Mouse (Mus musculus) kidney, adult 11 months (tissue): ENCODE measurements around the gene Zfp981.
"Not testable (repeated sequence)": the region's sequence is repeated elsewhere in the genome, so short reads cannot be mapped to it uniquely, and the experiment has no call there.

Source experiments
- DNase-seq: peaks from one replicate; pipeline ENCODE4 v3.0.0; 2022

Zfp981 gene

DNA sequence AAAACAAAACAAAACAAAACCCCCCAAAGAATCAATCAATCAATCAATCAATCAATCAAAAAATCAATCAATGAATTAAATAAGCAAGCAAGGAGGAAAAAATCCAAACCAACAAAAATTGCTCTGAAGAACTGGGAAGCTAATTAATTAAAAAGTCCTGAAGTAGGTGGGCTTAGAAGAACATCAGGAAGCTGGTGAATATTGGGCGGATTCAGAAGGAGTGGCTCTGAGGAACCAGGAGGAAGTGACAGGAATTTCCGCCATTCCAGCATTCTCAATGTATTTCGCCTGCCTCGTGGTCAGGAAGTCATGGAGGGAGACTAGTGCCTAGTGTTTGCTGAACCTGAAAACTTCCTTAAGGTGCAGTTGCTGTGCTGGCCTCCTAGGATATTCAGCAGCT lies at the start of gene Zfp981:
Gene Zfp981 (plus strand): TSS at position 301 of the 400 bp plus-strand sequence.
- DNase-seq = not testable (repeated sequence)

DNA sequence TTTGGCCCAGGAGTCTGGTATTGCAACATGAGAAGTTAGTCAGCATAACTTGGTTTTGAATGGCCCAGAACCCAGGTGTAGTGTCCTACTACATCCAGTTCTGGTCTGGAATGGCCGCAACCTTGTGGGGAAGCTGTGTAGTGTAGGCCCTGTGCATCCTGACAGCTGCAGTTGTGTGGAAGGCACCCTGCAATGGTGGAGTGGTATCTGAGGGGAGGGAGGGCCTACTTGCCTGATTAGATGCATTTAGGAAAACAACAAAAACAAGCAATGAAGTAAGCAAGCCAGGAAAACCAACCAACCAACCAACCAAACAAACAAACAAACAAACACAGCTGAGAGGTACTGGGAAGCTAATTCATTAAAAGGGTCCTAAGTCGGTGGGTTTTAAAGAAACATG lies 49.3 kb upstream of the Zfp981 start:
- not testable (repeated sequence) for DNase-seq

GRCm38 (mm10) chr4:146454170-146454569 lies 47.7 kb upstream of the Zfp981 start:
- not testable (repeated sequence) for DNase-seq

- DNase-seq = no peak
Observed at GRCm38 (mm10) chr4:146454896-146455295, 46.9 kb upstream of the Zfp981 start.

DNA sequence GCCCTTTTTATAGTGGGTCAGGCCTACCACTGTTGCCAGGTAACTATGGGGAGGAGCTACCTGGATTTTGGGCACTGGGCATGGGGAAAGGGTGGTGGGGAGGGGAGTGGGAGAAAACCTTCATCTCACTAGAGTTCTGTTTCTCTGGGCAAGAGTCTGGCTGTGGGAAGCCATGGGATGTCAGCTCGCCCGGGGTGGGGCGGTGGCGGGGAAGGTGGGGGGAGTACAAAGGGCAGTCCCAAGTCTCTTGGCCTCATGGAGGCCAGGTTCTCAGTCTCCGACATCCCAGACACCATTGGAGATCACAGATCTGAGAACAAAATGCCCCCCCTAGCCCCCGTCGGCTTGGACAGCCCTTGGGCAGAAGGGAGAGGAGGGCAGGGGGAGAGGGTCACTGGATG lies 46.5 kb upstream of the Zfp981 start:
- DNase-seq = no peak

GRCm38 (mm10) chr4:146456061-146456726 lies 45.6 kb upstream of the Zfp981 start:
- no peak for DNase-seq

- no peak for DNase-seq
Observed at GRCm38 (mm10) chr4:146457126-146457525, 44.7 kb upstream of the Zfp981 start.

DNA sequence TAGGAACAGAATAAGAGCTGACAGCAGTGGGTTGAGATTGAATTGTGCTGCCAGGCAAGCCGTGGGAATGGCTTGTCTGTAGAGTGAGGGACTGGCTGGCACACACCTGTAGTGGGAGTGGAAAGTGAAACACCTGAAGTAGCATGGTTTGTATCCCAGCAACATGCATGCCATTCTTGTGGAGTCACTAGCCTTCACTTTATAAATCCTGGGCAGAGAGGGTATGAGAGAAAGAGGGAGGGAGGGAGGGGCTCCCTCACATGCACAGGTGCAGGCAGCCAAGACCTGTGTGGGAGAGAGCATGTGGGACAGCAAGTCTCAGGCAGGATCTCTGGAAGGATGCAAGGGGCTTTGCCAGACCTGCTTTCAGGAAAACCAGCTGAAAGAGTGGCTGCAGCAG lies 44.1 kb upstream of the Zfp981 start:
- no peak for DNase-seq

- not testable (repeated sequence) for DNase-seq
Observed at GRCm38 (mm10) chr4:146459822-146460221, 42.0 kb upstream of the Zfp981 start.

DNA sequence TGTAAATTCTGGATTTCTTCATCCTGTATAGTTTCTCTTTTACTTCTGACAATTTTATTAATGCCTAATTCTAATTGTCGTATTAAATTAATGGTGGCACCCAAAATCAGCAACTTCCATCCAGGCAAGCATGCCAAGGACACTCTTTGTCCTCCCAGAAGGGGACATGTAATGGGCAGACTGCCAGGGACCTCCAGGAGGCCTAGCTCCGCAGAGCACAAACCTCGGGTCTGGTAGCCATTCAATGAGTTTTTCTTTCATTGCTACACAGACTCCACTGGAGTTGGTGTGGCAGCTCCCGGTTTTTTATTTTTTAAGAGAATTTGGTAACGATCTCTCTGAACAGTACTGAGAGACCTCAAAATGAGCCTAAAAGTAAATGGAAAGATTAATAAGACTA lies 41.1 kb upstream of the Zfp981 start:
- DNase-seq = not testable (repeated sequence)

DNA sequence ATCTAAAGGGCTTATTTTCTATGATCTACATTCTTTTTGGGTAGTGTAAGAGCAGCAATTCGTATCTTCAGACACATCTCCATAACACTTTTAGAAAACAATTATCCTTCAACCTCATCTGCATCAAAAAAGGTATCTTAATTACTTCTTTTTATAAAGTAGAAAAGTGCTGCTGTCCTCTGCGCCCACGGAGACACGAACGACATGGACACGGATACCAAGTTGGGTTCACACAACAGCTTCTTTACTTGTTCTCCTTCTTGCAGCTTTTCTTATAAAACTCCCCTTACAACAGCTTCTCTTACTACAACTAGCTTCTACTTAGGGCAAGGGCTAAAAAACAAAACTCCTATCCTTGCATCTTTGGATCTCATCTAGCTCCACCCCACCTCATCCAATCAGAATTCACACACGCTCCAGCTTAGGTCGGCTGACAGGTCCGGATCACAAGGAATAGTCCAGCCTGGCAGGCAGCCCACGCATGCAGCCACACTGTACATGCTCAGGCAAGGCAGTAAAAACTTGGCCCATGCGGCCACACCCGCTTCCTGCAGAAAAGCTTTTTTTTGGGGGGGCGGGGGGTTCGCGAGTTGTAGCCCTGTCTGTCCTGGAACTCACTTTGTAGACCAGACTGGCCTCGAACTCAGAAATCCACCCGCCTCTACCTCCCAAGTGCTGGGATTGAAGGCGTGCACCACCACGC lies 38.0 kb upstream of the Zfp981 start:
- DNase-seq = not testable (repeated sequence)

DNA sequence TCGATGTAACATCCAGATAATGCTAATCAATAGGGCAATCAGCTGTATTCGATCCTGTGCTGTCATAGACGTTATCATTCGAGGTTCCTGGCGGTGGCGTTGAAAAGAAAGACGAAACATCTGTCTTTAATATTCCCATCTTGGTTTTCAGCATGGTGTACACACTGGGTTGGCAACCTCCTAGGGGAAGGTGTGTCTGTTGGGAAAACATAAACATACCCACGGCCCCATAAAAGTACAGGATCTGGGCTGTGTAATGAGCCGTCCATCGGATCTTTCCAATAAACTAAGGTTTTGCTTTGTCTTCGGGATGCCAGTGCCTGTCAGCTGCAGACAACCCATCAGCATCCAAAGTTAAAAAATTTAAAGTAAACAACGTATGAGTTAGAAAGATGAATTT lies 31.8 kb upstream of the Zfp981 start:
- not testable (repeated sequence) for DNase-seq

DNA sequence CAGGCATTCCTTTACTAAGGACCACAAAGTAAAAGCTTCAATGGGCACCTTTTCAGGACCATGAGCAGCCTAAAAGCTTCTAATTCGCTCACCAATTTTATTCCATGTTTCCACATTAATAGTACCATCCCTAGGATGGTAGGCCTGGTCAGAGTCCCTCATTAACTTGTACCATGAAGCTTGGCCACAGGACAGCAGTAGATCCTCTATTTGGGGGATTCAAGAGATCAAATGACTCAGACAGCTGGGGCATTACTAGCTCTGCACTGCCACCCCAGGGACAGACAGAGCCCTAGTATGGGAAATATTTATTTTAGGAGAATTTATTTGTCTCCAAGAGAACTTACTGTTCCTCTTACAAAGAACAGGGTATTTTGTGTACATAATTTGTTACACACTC lies 27.6 kb upstream of the Zfp981 start:
- DNase-seq = not testable (repeated sequence)

- DNase-seq = not testable (repeated sequence)
Observed at GRCm38 (mm10) chr4:146474716-146475676, 26.8 kb upstream of the Zfp981 start.

DNA sequence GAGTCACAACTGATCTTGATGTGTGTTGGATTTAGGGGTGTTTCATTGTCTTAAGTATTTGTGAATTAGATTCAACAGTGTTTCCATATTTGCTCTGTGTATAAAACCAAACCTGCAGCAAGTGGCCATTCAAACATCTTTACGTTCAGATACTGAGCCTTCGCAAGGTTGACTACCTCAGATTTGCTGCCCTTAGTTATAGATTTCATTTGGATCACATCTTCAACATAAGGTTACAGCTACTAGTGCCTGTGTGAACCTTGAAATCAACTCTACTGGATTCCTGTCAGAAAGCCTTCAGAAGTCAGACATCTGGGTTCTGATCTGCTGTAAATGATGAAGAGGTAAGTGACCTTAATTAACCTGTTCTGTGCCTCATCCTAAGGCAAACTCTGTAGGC lies 25.6 kb upstream of the Zfp981 start:
- not testable (repeated sequence) for DNase-seq

DNA sequence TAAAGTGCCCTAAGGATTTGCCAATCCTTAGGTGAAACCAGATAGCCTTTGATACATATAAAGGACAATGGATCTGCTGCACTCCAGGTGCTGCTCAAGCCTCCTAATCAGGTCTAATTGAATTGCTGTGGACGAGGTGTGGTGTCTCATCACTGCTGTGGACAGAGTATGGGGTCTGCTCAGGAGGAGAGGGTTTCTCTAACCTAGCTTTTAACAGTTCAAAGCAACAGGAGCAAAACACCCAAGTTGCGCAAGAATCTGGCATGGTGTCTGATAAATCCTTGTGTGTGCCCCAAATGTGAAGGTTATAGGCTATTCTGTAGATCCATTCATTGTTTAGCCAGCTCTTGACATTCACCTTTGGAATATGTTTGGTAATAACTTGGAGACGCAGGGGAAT lies 24.9 kb upstream of the Zfp981 start:
- DNase-seq = not testable (repeated sequence)

DNA sequence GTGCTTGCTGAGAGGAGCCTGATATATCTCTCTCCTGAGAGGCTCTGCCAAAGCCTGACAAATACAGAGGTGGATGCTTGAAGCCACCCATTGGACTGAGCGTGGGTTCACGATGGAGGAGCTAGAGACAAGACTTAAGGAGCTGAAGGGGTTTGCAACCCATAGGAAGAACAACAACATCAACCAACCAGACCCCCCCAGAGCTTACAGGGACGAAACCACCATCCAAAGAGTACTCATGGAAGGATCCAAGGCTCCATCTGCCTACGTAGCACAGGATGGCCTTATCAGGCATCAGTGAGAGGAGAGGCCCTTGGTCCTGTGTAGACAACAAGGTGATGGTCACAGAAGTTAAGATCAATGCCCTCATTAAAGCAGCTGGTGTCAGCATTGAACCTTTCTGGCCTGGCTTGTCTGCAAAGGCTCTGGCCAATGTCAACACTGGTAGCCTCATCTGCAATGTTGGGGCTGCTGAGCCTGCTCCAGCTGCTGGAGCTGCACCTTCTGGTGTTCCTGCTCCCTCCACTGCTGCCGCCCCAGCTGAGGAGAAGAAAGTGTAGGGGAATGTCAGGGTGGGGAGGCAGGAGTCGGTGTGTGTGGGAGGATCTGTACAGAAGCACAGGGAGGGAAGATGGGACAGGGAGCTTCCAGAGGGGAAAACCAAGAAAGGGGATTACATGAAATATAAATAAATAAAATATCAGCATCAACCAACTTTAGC lies 21.3 kb upstream of the Zfp981 start:
- not testable (repeated sequence) for DNase-seq

GRCm38 (mm10) chr4:146482546-146482945 lies 19.3 kb upstream of the Zfp981 start:
- not testable (repeated sequence) for DNase-seq

GRCm38 (mm10) chr4:146483571-146484280 lies 18.1 kb upstream of the Zfp981 start:
- DNase-seq = not testable (repeated sequence)

DNA sequence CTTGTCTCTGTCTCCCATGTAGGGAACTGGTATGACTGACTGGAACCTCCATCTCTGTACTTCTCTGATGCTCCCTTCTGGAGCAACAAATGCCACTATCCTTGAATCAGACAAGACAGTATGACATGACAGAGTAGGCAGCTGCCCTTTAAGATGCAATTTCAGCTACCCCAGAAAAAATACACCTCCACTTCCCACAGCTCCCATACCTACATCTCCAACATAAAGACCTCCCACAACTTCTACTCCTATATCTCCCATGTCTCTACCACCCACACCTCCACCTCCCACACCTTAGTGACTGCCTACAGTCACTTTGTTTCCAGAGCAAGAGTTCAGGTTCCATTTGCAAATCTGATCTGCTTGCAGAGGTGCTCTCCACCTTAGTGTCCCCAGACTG lies 17.2 kb upstream of the Zfp981 start:
- not testable (repeated sequence) for DNase-seq

DNA sequence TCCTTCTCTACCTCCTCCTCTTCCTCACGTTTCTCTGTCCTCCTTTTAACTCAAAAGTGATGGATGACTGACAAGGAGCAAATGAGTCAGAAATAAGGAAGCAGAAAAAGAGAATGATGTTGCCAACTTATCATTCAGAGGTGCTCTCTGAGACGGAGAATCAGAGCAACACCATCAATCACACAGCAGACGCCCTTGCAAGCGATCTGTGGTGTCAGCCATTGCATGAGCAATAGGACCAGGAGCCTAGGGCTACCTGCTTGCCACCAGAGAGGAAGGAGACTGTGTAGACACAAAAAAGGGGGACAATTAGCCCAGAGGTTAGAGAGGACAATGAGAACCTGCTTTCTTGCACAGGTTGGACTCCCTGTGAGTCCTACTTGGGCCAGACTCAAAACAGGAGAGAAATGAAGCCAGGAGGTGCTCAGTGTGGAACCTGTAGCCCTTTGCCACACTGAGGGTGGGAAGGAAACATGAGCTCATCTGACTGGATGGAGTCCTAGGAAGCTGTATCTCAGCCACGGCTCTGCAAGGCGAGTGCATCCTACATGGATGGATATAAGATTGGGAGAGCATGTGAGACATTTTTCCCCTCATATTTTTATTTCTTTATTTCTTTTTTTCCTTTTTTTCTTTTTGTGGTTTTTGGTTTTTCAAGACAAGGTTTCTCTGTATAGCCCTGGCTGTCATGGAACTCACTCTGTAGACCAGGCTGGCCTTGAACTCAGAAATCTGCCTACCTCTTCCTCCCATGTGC lies 16.5 kb upstream of the Zfp981 start:
- not testable (repeated sequence) for DNase-seq
